In genomic region chr5:54045523-54045922, GRCm38 (mm10) we compare ENCODE assay signal across 12 mouse cellular contexts. TPM values are rescaled to one million over a fixed set of nuclear protein-coding genes. Genes with fewer than 3 reads are reported as not detected.
A peak's percentile ranks its signal among the peaks of the same experiment; 100 is the strongest.
DNase-seq lines count a peak whose midpoint lies in the region; ATAC-seq lines count a peak whose summit lies in the region.
"Had no signal": no experiment of that assay in that cellular context is flagged by ENCODE, and none has a peak within 500 bp of the region (broad histone marks: within the 10 kb centered on the region; RNA-seq: fewer than 3 reads in every experiment).

No protein-coding gene starts in this region.

- no peaks in the 10 kb centered on the region for H3K36me3 ChIP-seq in intestine, embryonic 16.5 days (ENCODE audit: control insufficient read depth, insufficient read depth, low read length)
- H3K36me3 ChIP-seq in intestine, embryonic 15.5 days = no peaks in the 10 kb centered on the region
- no peaks in the 10 kb centered on the region for H3K36me3 ChIP-seq in liver, embryonic 11.5 days (ENCODE audit: control insufficient read depth, insufficient read depth, low read length)
- H3K36me3 ChIP-seq in midbrain, embryonic 10.5 days = no peaks in the 10 kb centered on the region
- H3K36me3 ChIP-seq in embryonic facial prominence, embryonic 10.5 days (replicated peaks) = no peaks in the 10 kb centered on the region
- H3K36me3 ChIP-seq: embryonic facial prominence, embryonic 13.5 days had no signal

- H3K9ac ChIP-seq in intestine, embryonic 16.5 days (ENCODE audit: low read depth, low read length) = no peak overlapping the region
- no peak overlapping the region for H3K9ac ChIP-seq in intestine, embryonic 15.5 days
- no peak overlapping the region for H3K9ac ChIP-seq in liver, embryonic 11.5 days (ENCODE audit: low read depth, low read length)
- H3K9ac ChIP-seq: embryonic facial prominence, embryonic 13.5 days had no signal

- no peaks in the 10 kb centered on the region for H3K9me3 ChIP-seq in intestine, embryonic 16.5 days (ENCODE audit: control insufficient read depth, low read length)
- no peaks in the 10 kb centered on the region for H3K9me3 ChIP-seq in intestine, embryonic 15.5 days
- H3K9me3 ChIP-seq in liver, embryonic 11.5 days (ENCODE audit: control insufficient read depth, low read length) = no peaks in the 10 kb centered on the region
- H3K9me3 ChIP-seq in midbrain, embryonic 10.5 days (replicated peaks) = no peaks in the 10 kb centered on the region
- no peaks in the 10 kb centered on the region for H3K9me3 ChIP-seq in embryonic facial prominence, embryonic 10.5 days
- H3K9me3 ChIP-seq: embryonic facial prominence, embryonic 13.5 days had no signal

- H3K27me3 ChIP-seq in intestine, embryonic 16.5 days (replicated peaks; ENCODE audit: control insufficient read depth, insufficient read depth, low read length) = no peaks in the 10 kb centered on the region
- no peaks in the 10 kb centered on the region for H3K27me3 ChIP-seq in intestine, embryonic 15.5 days (replicated peaks)
- H3K27me3 ChIP-seq in liver, embryonic 11.5 days (replicated peaks; ENCODE audit: control insufficient read depth, insufficient read depth, low read length) = no peaks in the 10 kb centered on the region
- H3K27me3 ChIP-seq in midbrain, embryonic 10.5 days (ENCODE audit: low read depth, poor library complexity, severe bottlenecking) = no peaks in the 10 kb centered on the region
- H3K27me3 ChIP-seq in embryonic facial prominence, embryonic 10.5 days (replicated peaks; ENCODE audit: low read depth, poor library complexity, severe bottlenecking) = no peaks in the 10 kb centered on the region
- H3K27me3 ChIP-seq: CH12.LX; embryonic facial prominence, embryonic 13.5 days had no signal

- WGBS in intestine, embryonic 16.5 days = 74% methylated on average over 3 of the region's 3 CpGs
- WGBS in intestine, embryonic 15.5 days = 78% methylated on average over 3 of the region's 3 CpGs
- WGBS in liver, embryonic 11.5 days = 39% methylated on average over 3 of the region's 3 CpGs
- WGBS in midbrain, embryonic 10.5 days = 86% methylated on average over 3 of the region's 3 CpGs
- WGBS in embryonic facial prominence, embryonic 10.5 days = 87% methylated on average over 3 of the region's 3 CpGs

- no peak overlapping the region for H3K4me2 ChIP-seq in intestine, embryonic 16.5 days (ENCODE audit: low read depth, low read length)
- H3K4me2 ChIP-seq in intestine, embryonic 15.5 days (replicated peaks) = no peak overlapping the region
- H3K4me2 ChIP-seq in liver, embryonic 11.5 days = peak overlapping the region; percentile 0; the same call in 1 of the 2 replicates
- H3K4me2 ChIP-seq: embryonic facial prominence, embryonic 13.5 days had no signal

- peak; percentile 83 for DNase-seq in MEL-GATA-1-ER (ENCODE audit: extremely low read depth, low read depth)
- DNase-seq in liver, embryonic 11.5 days (ENCODE audit: low spot score) = no peak
- DNase-seq in natural killer cell, adult 2 months (ENCODE audit: low spot score in 2 of 2) = peak; percentile 61 to 76
- no peak for DNase-seq in midbrain, embryonic 10.5 days (ENCODE audit: low spot score)
- no peak for DNase-seq in embryonic facial prominence, embryonic 10.5 days (ENCODE audit: low spot score)
- no peak for DNase-seq in left cerebral cortex, adult 11 months (ENCODE audit: low spot score)
- DNase-seq: cerebellum, adult 11 months; kidney, adult 9 months had no signal

- no peak overlapping the region for H3K4me3 ChIP-seq in intestine, embryonic 16.5 days (ENCODE audit: low read length)
- H3K4me3 ChIP-seq in intestine, embryonic 15.5 days (replicated peaks) = no peak overlapping the region
- H3K4me3 ChIP-seq in liver, embryonic 11.5 days (ENCODE audit: low read depth, low read length) = no peak overlapping the region
- H3K4me3 ChIP-seq in midbrain, embryonic 10.5 days = no peak overlapping the region
- H3K4me3 ChIP-seq in embryonic facial prominence, embryonic 10.5 days = no peak overlapping the region
- H3K4me3 ChIP-seq: embryonic facial prominence, embryonic 13.5 days had no signal

- H3K27ac ChIP-seq in intestine, embryonic 16.5 days (ENCODE audit: low read length) = peak overlapping the region; percentile 9; the same call in 1 of the 2 replicates
- no peak overlapping the region for H3K27ac ChIP-seq in intestine, embryonic 15.5 days
- peak overlapping the region; percentile 6; the same call in 1 of the 2 replicates for H3K27ac ChIP-seq in liver, embryonic 11.5 days (ENCODE audit: low read depth, low read length)
- no peak overlapping the region for H3K27ac ChIP-seq in midbrain, embryonic 10.5 days (replicated peaks)
- no peak overlapping the region for H3K27ac ChIP-seq in embryonic facial prominence, embryonic 10.5 days (replicated peaks)
- H3K27ac ChIP-seq: embryonic facial prominence, embryonic 13.5 days had no signal

- no peak for ATAC-seq in intestine, embryonic 16.5 days
- no peak for ATAC-seq in intestine, embryonic 15.5 days
- ATAC-seq in liver, embryonic 11.5 days (replicated peaks; ENCODE audit: low FRiP score) = peak; percentile 74

- peaks cover 8% of the 10 kb centered on the region for H3K4me1 ChIP-seq in intestine, embryonic 16.5 days (ENCODE audit: control insufficient read depth, insufficient read depth, low read length)
- peaks cover 5% of the 10 kb centered on the region; the same call in 1 of the 2 replicates for H3K4me1 ChIP-seq in intestine, embryonic 15.5 days (replicated peaks)
- H3K4me1 ChIP-seq in liver, embryonic 11.5 days (replicated peaks; ENCODE audit: control insufficient read depth, insufficient read depth, low read length) = peaks cover 33% of the 10 kb centered on the region
- peaks cover 15% of the 10 kb centered on the region for H3K4me1 ChIP-seq in midbrain, embryonic 10.5 days
- peaks cover 9% of the 10 kb centered on the region for H3K4me1 ChIP-seq in embryonic facial prominence, embryonic 10.5 days

RNA-seq across cellular contexts. Expression of gene Stim2, which starts 47.2 kb away (rescaled TPM):
- polyA plus RNA-seq in intestine, embryonic 16.5 days (2015; fragmentation: Nextera tagmentation; extraction: Ambion mirVana) = 9.8 and 13.3 TPM in 2 replicates
- polyA plus RNA-seq in intestine, embryonic 15.5 days (2015; fragmentation: Nextera tagmentation; extraction: Ambion mirVana) = 16.1 and 17.8 TPM in 2 replicates
- 12.0 and 13.2 TPM in 2 replicates for polyA plus RNA-seq in liver, embryonic 11.5 days (2014; fragmentation: Nextera tagmentation; extraction: Ambion mirVana)
- 12.5 and 16.7 TPM in 2 replicates for polyA plus RNA-seq in midbrain, embryonic 10.5 days (2016; fragmentation: Nextera tagmentation; extraction: Ambion mirVana)
- 13.9 and 14.3 TPM in 2 replicates for polyA plus RNA-seq in embryonic facial prominence, embryonic 10.5 days (2016; fragmentation: Nextera tagmentation; extraction: Ambion mirVana)

Comparison
In these comparisons a context has a peak if more than half of its experiments do, and no peak if none do; other contexts are left out.
1. H3K27ac ChIP-seq: peak in intestine, embryonic 16.5 days (single experiment) and liver, embryonic 11.5 days (single experiment); none in intestine, embryonic 15.5 days (single experiment), midbrain, embryonic 10.5 days (single experiment) and embryonic facial prominence, embryonic 10.5 days (single experiment).
2. DNase-seq: peak in MEL-GATA-1-ER (single experiment) and natural killer cell, adult 2 months (2 of 2); none in liver, embryonic 11.5 days (single experiment), midbrain, embryonic 10.5 days (single experiment), embryonic facial prominence, embryonic 10.5 days (single experiment) and left cerebral cortex, adult 11 months (single experiment).